Mouse (Mus musculus): ENCODE measurements at regions not wholly inside any gene's neighbourhood (a gene's known extent, or its start where the extent isn't known, plus 50 kb on each side); places are given as distances from the start of the nearest gene placed in this dataset.

GRCm38 (mm10) chr8:78027371-78027770 lies 185.7 kb upstream of the Ttc29 start:
- TF ChIP-seq EP300 (IDR thresholded peaks at IDR 0.05) (no peak), CTCF (IDR thresholded peaks at IDR 0.05) (no peak)

Data from lung, postnatal 0 days (tissue).